Mouse (Mus musculus) forebrain, embryonic 14.5 days (tissue): ENCODE measurements around the gene Tcte2. TPM values are rescaled to one million over a fixed set of nuclear protein-coding genes. Genes with fewer than 3 reads are reported as not detected.
"Not testable (repeated sequence)": the region's sequence is repeated elsewhere in the genome, so short reads cannot be mapped to it uniquely, and the experiment has no call there.

Experiments used
- ATAC-seq: fragments of 200-750 bp; cut with Nextera tagmentation; 2 replicates; pipeline ENCODE4 v1.8.0; 2017; ENCODE audit warnings: mild to moderate bottlenecking, moderate library complexity
- DNase-seq: peaks from one replicate; pipeline ENCODE4 v3.0.0-alpha.2; 2015; ENCODE audit warnings: low spot score
- H3K27ac ChIP-seq: fragments of 300-500 bp; sonication (generic); 2 replicates; pipeline ENCODE4 v1.5.1; 2014; ENCODE audit warnings: low read depth, mild to moderate bottlenecking, control low read depth, low read length, moderate library complexity
- H3K27me3 ChIP-seq: fragments of 300-500 bp; sonication (generic); replicated peaks from 2 replicates; pipeline ENCODE4 v1.6.1; 2014; ENCODE audit warnings: low read length, control low read depth, mixed read lengths; ENCODE audit not compliant: control insufficient read depth, insufficient read depth
- H3K36me3 ChIP-seq: fragments of 300-500 bp; sonication (generic); 2 replicates; pipeline ENCODE4 v1.6.1; 2014; ENCODE audit warnings: low read length, control low read depth; ENCODE audit not compliant: control insufficient read depth, insufficient read depth
- H3K4me1 ChIP-seq: fragments of 300-500 bp; sonication (generic); 2 replicates; pipeline ENCODE4 v1.6.1; 2014; ENCODE audit warnings: antibody characterized with exemption, low read length, control low read depth; ENCODE audit not compliant: control insufficient read depth, insufficient read depth
- H3K4me2 ChIP-seq: fragments of 300-500 bp; sonication (generic); 2 replicates; pipeline ENCODE4 v1.6.1; 2014; ENCODE audit warnings: mild to moderate bottlenecking, control low read depth, low read length
- H3K4me3 ChIP-seq: fragments of 300-500 bp; sonication (generic); 2 replicates; pipeline ENCODE4 v1.5.1; 2014; ENCODE audit warnings: low read depth, low read length, control low read depth
- H3K9ac ChIP-seq: fragments of 300-500 bp; sonication (generic); 2 replicates; pipeline ENCODE4 v1.6.1; 2014; ENCODE audit warnings: mild to moderate bottlenecking, low read length, control low read depth, moderate library complexity
- H3K9me3 ChIP-seq: fragments of 300-500 bp; sonication (generic); replicated peaks from 2 replicates; pipeline ENCODE4 v1.6.1; 2016; ENCODE audit warnings: low read length, control low read depth, mixed read lengths; ENCODE audit not compliant: control insufficient read depth
- WGBS: fragments of 180-500 bp; shearing (Covaris S2); extraction: QIAGEN DNeasy Blood & Tissue Kit; methylation state at CpG from one replicate; pipeline ENCODE4 v1.1.7; 2014; 5-methylcytosine and 5-hydroxymethylcytosine counted together
- polyA plus RNA-seq: library from polyadenylated mRNA; unstranded; fragments of >200 nt; fragmentation: Nextera tagmentation; extraction: Ambion mirVana; gene quantifications from 2 replicates; pipeline ENCODE4 v1.2.1, GENCODE M21; 2014

Tcte2 gene
- polyA plus RNA-seq, 1 experiment from 2014 or later = 16.9 TPM

GRCm38 (mm10) chr17:13769256-13769655 lies 7.6 kb upstream of the Tcte2 start:
- no peak for DNase-seq
- H3K36me3 ChIP-seq = no peaks in the 10 kb centered on the region
- H3K27ac ChIP-seq = no peak overlapping the region
- 88% methylated on average over 3 of the region's 3 CpGs for WGBS
- H3K4me3 ChIP-seq = no peak overlapping the region
- H3K9me3 ChIP-seq = no peaks in the 10 kb centered on the region
- no peaks in the 10 kb centered on the region for H3K27me3 ChIP-seq
- peaks cover 2% of the 10 kb centered on the region; the same call in 1 of the 2 replicates for H3K4me1 ChIP-seq
- H3K4me2 ChIP-seq = no peak overlapping the region
- ATAC-seq = no peak
- no peak overlapping the region for H3K9ac ChIP-seq

- ATAC-seq = no peak
- 98% methylated on average over 1 of the region's 1 CpGs for WGBS
- no peak overlapping the region for H3K27ac ChIP-seq
Measured at GRCm38 (mm10) chr17:13768531-13768930, 6.9 kb upstream of the Tcte2 start.

GRCm38 (mm10) chr17:13764911-13765310 lies 3.3 kb upstream of the Tcte2 start:
- H3K9me3 ChIP-seq, ATAC-seq, DNase-seq, H3K9ac ChIP-seq, H3K27me3 ChIP-seq, H3K36me3 ChIP-seq, H3K4me2 ChIP-seq, H3K4me3 ChIP-seq, H3K27ac ChIP-seq: not testable (repeated sequence)
- peaks cover 11% of the 10 kb centered on the region for H3K4me1 ChIP-seq
- 92% methylated on average over 2 of the region's 2 CpGs for WGBS

More at GRCm38 (mm10) chr17:13768531-13768930, 6.9 kb upstream of the Tcte2 start:
- no peaks in the 10 kb centered on the region for H3K9me3 ChIP-seq
- no peak for DNase-seq
- H3K27me3 ChIP-seq = no peaks in the 10 kb centered on the region
- H3K4me2 ChIP-seq = no peak overlapping the region
- no peaks in the 10 kb centered on the region for H3K36me3 ChIP-seq
- peaks cover 2% of the 10 kb centered on the region; the same call in 1 of the 2 replicates for H3K4me1 ChIP-seq
- no peak overlapping the region for H3K9ac ChIP-seq
- no peak overlapping the region for H3K4me3 ChIP-seq

GRCm38 (mm10) chr17:13763819-13764218 lies 2.2 kb upstream of the Tcte2 start:
- no peaks in the 10 kb centered on the region for H3K9me3 ChIP-seq
- no peak overlapping the region for H3K9ac ChIP-seq
- DNase-seq (no peak), ATAC-seq (no peak)
- no peaks in the 10 kb centered on the region for H3K27me3 ChIP-seq
- peaks cover 13% of the 10 kb centered on the region for H3K4me1 ChIP-seq
- 59% methylated on average over 1 of the region's 1 CpGs for WGBS
- H3K36me3 ChIP-seq = no peaks in the 10 kb centered on the region
- H3K27ac ChIP-seq = no peak overlapping the region
- H3K4me2 ChIP-seq = no peak overlapping the region
- no peak overlapping the region for H3K4me3 ChIP-seq

GRCm38 (mm10) chr17:13760675-13761178 lies 898 bp downstream of the Tcte2 start:
- Histone ChIP-seq H3K4me2 (peak overlapping the region; percentile 93), H3K27ac (peak overlapping the region; percentile 98), H3K27me3 (no peaks in the 10 kb centered on the region), H3K4me3 (peak overlapping the region; percentile 99), H3K36me3 (no peaks in the 10 kb centered on the region), H3K4me1 (peaks cover 20% of the 10 kb centered on the region), H3K9me3 (no peaks in the 10 kb centered on the region), H3K9ac (peak overlapping the region; percentile 98)
- 0% methylated on average over 31 of the region's 72 CpGs for WGBS
- DNase-seq (no peak), ATAC-seq (peak; percentile 37)

- H3K36me3 ChIP-seq = no peaks in the 10 kb centered on the region
- H3K4me3 ChIP-seq = peak within 1 kb of the TSS; percentile 99
- peak within 1 kb of the TSS; percentile 98 for H3K9ac ChIP-seq
- peak within 1 kb of the TSS; percentile 98 for H3K27ac ChIP-seq
- H3K9me3 ChIP-seq = no peaks in the 10 kb centered on the region
- peak; percentile 84 for ATAC-seq
- DNase-seq = peak; percentile 91
- peak within 1 kb of the TSS; percentile 93 for H3K4me2 ChIP-seq
- H3K4me1 ChIP-seq = peaks cover 20% of the 10 kb centered on the region
- under 1% methylated on average over 48 of the region's 108 CpGs for WGBS
- H3K27me3 ChIP-seq = no peaks in the 10 kb centered on the region
Measured at GRCm38 (mm10) chr17:13759853-13760627, 1.6 kb downstream of the Tcte2 start, which contains the start of gene Afdn. TSS of gene Afdn (plus strand) at chr17:13760539.

GRCm38 (mm10) chr17:13759156-13759852 lies 2.3 kb downstream of the Tcte2 start:
- Histone ChIP-seq H3K4me1 (peaks cover 18% of the 10 kb centered on the region), H3K9me3 (no peaks in the 10 kb centered on the region), H3K4me2 (peak overlapping the region; percentile 82), H3K36me3 (no peaks in the 10 kb centered on the region), H3K27me3 (no peaks in the 10 kb centered on the region), H3K27ac (peak overlapping the region; percentile 98), H3K4me3 (peak overlapping the region; percentile 99), H3K9ac (peak overlapping the region; percentile 98)
- 3% methylated on average over 13 of the region's 13 CpGs for WGBS
- DNase-seq = peak; percentile 77
- peak; percentile 24; the same call in 1 of the 2 replicates for ATAC-seq

GRCm38 (mm10) chr17:13758586-13758985 lies 3.0 kb downstream of the Tcte2 start:
- Histone ChIP-seq H3K27me3 (no peaks in the 10 kb centered on the region), H3K4me2 (peak overlapping the region; percentile 82), H3K9ac (peak overlapping the region; percentile 98), H3K36me3 (no peaks in the 10 kb centered on the region), H3K4me3 (peak overlapping the region; percentile 99), H3K27ac (peak overlapping the region; percentile 98), H3K4me1 (peaks cover 18% of the 10 kb centered on the region), H3K9me3 (no peaks in the 10 kb centered on the region)
- no peak for ATAC-seq
- no peak for DNase-seq
- WGBS = 11% methylated on average over 7 of the region's 7 CpGs
